9 mouse cellular contexts compared by ENCODE assay signal in the genomic region with DNA sequence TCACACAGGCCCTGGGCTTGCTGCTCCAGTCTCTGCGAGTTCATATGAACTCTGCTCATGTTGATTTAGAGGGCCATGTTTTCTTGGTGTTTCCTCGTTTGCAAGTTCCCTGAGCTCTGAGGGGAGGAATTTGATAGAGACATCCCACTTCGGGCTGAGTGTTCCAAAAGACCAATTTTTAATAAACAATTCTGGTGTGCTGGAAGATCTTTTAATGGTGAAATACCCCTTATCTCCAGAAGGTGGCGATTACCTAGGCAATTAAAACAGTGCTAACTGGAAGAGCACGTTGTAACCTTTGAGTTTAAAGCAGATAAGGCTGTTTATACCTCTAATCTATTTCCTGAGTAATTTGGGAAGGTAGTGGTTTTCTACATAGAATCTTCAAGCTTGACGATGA. TPM values are rescaled to one million over a fixed set of nuclear protein-coding genes. Genes with fewer than 3 reads are reported as not detected.
DNase-seq lines count a peak whose midpoint lies in the region; ATAC-seq lines count a peak whose summit lies in the region.
"Had no signal": no experiment of that assay in that cellular context is flagged by ENCODE, and none has a peak within 500 bp of the region (broad histone marks: within the 10 kb centered on the region; RNA-seq: fewer than 3 reads in every experiment).

No protein-coding gene starts in this region.

- peaks cover 5% of the 10 kb centered on the region; the same call in 1 of the 2 replicates for H3K27me3 ChIP-seq in heart, embryonic 10.5 days (ENCODE audit: insufficient read depth, poor library complexity, severe bottlenecking)
- no peaks in the 10 kb centered on the region for H3K27me3 ChIP-seq in midbrain, embryonic 11.5 days (ENCODE audit: control insufficient read depth, insufficient read depth, low read length)
- peaks cover 7% of the 10 kb centered on the region for H3K27me3 ChIP-seq in midbrain, embryonic 16.5 days (ENCODE audit: control insufficient read depth, insufficient read depth, low read depth, low read length)

- H3K36me3 ChIP-seq in heart, embryonic 10.5 days: no peaks in the 10 kb centered on the region
- no peaks in the 10 kb centered on the region for H3K36me3 ChIP-seq in midbrain, embryonic 11.5 days (ENCODE audit: control insufficient read depth, insufficient read depth, low read length)
- no peaks in the 10 kb centered on the region for H3K36me3 ChIP-seq in midbrain, embryonic 16.5 days (ENCODE audit: control insufficient read depth, insufficient read depth, low read length)

- H3K4me2 ChIP-seq in midbrain, embryonic 11.5 days: no peak overlapping the region
- no peak overlapping the region for H3K4me2 ChIP-seq in midbrain, embryonic 16.5 days (ENCODE audit: low read length)

- H3K4me1 ChIP-seq in heart, embryonic 10.5 days: peaks cover 3% of the 10 kb centered on the region; the same call in 1 of the 2 replicates
- peaks cover 4% of the 10 kb centered on the region; the same call in 1 of the 2 replicates for H3K4me1 ChIP-seq in midbrain, embryonic 11.5 days (ENCODE audit: control insufficient read depth, insufficient read depth, low read length)
- H3K4me1 ChIP-seq in midbrain, embryonic 16.5 days (ENCODE audit: control insufficient read depth, insufficient read depth, low read length): peaks cover 9% of the 10 kb centered on the region

- H3K27ac ChIP-seq in heart, embryonic 10.5 days: no peak overlapping the region
- no peak overlapping the region for H3K27ac ChIP-seq in midbrain, embryonic 11.5 days (ENCODE audit: low read depth, low read length)
- no peak overlapping the region for H3K27ac ChIP-seq in midbrain, embryonic 16.5 days (ENCODE audit: low read length)

- no peak overlapping the region for H3K4me3 ChIP-seq in heart, embryonic 10.5 days
- H3K4me3 ChIP-seq in midbrain, embryonic 11.5 days (ENCODE audit: low read depth, low read length): no peak overlapping the region
- no peak overlapping the region for H3K4me3 ChIP-seq in midbrain, embryonic 16.5 days (ENCODE audit: low read depth, low read length)

- H3K9me3 ChIP-seq in heart, embryonic 10.5 days: no peaks in the 10 kb centered on the region
- H3K9me3 ChIP-seq in midbrain, embryonic 11.5 days (ENCODE audit: control insufficient read depth, low read length): no peaks in the 10 kb centered on the region
- no peaks in the 10 kb centered on the region for H3K9me3 ChIP-seq in midbrain, embryonic 16.5 days (replicated peaks; ENCODE audit: control insufficient read depth, low read length, poor library complexity, severe bottlenecking)

- WGBS in heart, embryonic 10.5 days: 22% methylated on average over 6 of the region's 6 CpGs
- 31% methylated on average over 6 of the region's 6 CpGs for WGBS in midbrain, embryonic 11.5 days
- WGBS in midbrain, embryonic 16.5 days: 27% methylated on average over 6 of the region's 6 CpGs

- no peak overlapping the region for H3K9ac ChIP-seq in midbrain, embryonic 11.5 days (ENCODE audit: low read length)
- H3K9ac ChIP-seq in midbrain, embryonic 16.5 days (ENCODE audit: low read depth, low read length): no peak overlapping the region

- no peak for ATAC-seq in midbrain, embryonic 11.5 days (ENCODE audit: low FRiP score)
- ATAC-seq in midbrain, embryonic 16.5 days: no peak

- DNase-seq in heart, adult 18-20 months: peak; percentile 11 to 50
- DNase-seq in heart, embryonic 10.5 days (ENCODE audit: low spot score): no peak
- peak; percentile 89 for DNase-seq in midbrain, embryonic 11.5 days (ENCODE audit: low spot score, missing footprints)
- DNase-seq in c-Kit-positive CD71-positive TER-119-positive erythroid progenitor cells, embryonic 14.5 days (ENCODE audit: low spot score): peak; percentile 29
- peak; percentile 59 for DNase-seq in retina, postnatal 1 day
- DNase-seq in right cerebral cortex, postnatal 14 days: no peak
- no peak for DNase-seq in thymus, postnatal 4 days
- DNase-seq: adrenal gland, postnatal 14 days had no signal

RNA-seq across cellular contexts. Expression of gene Shq1, which starts 4.0 kb away (rescaled TPM):
- total RNA-seq in heart, adult 18-20 months (2021): 1 to 10 TPM; 3.3 to 4.5 TPM
- 15.4 and 17.8 TPM in 2 replicates for polyA plus RNA-seq in heart, embryonic 10.5 days (2016; fragmentation: Nextera tagmentation; extraction: Ambion mirVana)
- polyA plus RNA-seq in midbrain, embryonic 11.5 days (2014; fragmentation: Nextera tagmentation; extraction: Ambion mirVana): 18.0 and 18.9 TPM in 2 replicates
- 9.7 and 10.2 TPM in 2 replicates for polyA plus RNA-seq in midbrain, embryonic 16.5 days (2015; fragmentation: Nextera tagmentation; extraction: Ambion mirVana)

RNA-seq across cellular contexts. Expression of gene Gxylt2, which starts 29.6 kb away (rescaled TPM):
- total RNA-seq in heart, adult 18-20 months (2021): 1 to 10 TPM; 1.8 to 2.1 TPM
- 0.74 and 1.3 TPM in 2 replicates for polyA plus RNA-seq in heart, embryonic 10.5 days (2016; fragmentation: Nextera tagmentation; extraction: Ambion mirVana)
- 3.3 and 3.8 TPM in 2 replicates for polyA plus RNA-seq in midbrain, embryonic 11.5 days (2014; fragmentation: Nextera tagmentation; extraction: Ambion mirVana)
- polyA plus RNA-seq in midbrain, embryonic 16.5 days (2015; fragmentation: Nextera tagmentation; extraction: Ambion mirVana): 1.2 and 1.3 TPM in 2 replicates

Comparison
In these comparisons a context has a peak if more than half of its experiments do, and no peak if none do; other contexts are left out.
1. DNase-seq: peak in heart, adult 18-20 months (2 of 2), midbrain, embryonic 11.5 days (single experiment), c-Kit-positive CD71-positive TER-119-positive erythroid progenitor cells, embryonic 14.5 days (single experiment) and retina, postnatal 1 day (single experiment); none in heart, embryonic 10.5 days (single experiment), right cerebral cortex, postnatal 14 days (single experiment) and thymus, postnatal 4 days (single experiment).